Mouse (Mus musculus) ES-Bruce4 (cell line): Measurements from ENCODE around the gene 2610001J05Rik. TPM values are rescaled to one million over a fixed set of nuclear protein-coding genes. Genes with fewer than 3 reads are reported as not detected.

Source experiments
- H3K27ac ChIP-seq: 2 replicates; pipeline ENCODE4 v1.5.1; 2012; ENCODE audit warnings: low read length, inconsistent platforms; ENCODE audit not compliant: insufficient read depth
- H3K27me3 ChIP-seq: 2 replicates; pipeline ENCODE4 v1.6.1; 2012; ENCODE audit warnings: mild to moderate bottlenecking, low read length, inconsistent platforms; ENCODE audit not compliant: control insufficient read depth, poor library complexity, insufficient read depth, severe bottlenecking
- H3K36me3 ChIP-seq: 2 replicates; pipeline ENCODE4 v1.6.1; 2012; ENCODE audit warnings: inconsistent platforms, mild to moderate bottlenecking, low read length, moderate library complexity; ENCODE audit not compliant: control insufficient read depth, poor library complexity, insufficient read depth, severe bottlenecking
- H3K4me1 ChIP-seq: one replicate; pipeline ENCODE4 v1.8.1; 2011; ENCODE audit warnings: low read length; ENCODE audit not compliant: control insufficient read depth, insufficient read depth
- H3K4me3 ChIP-seq: 2 replicates; pipeline ENCODE4 v1.5.1; 2011; ENCODE audit warnings: low read depth, mild to moderate bottlenecking, low read length
- H3K9ac ChIP-seq: 2 replicates; pipeline ENCODE4 v1.6.1; 2012; ENCODE audit warnings: low read depth, mild to moderate bottlenecking, inconsistent platforms; ENCODE audit not compliant: poor library complexity, severe bottlenecking
- H3K9me3 ChIP-seq: replicated peaks from 2 replicates; pipeline ENCODE4 v1.6.1; 2012; ENCODE audit warnings: mild to moderate bottlenecking, low read length, inconsistent platforms; ENCODE audit not compliant: control insufficient read depth, poor library complexity, insufficient read depth, severe bottlenecking
- CTCF ChIP-seq: IDR thresholded peaks from one replicate; pipeline ENCODE4 v1.8.1; 2011; ENCODE audit warnings: low read depth, low read length
- EP300 ChIP-seq: IDR thresholded peaks from 2 replicates; pipeline ENCODE4 v1.6.1; 2011; ENCODE audit warnings: low read depth, low read length; ENCODE audit not compliant: insufficient read depth
- POLR2A ChIP-seq: IDR thresholded peaks from one replicate; pipeline ENCODE4 v1.8.1; 2011; ENCODE audit warnings: low read length; ENCODE audit not compliant: insufficient read depth
- polyA plus RNA-seq: library from polyadenylated mRNA; stranded (reverse); fragments of >200 nt; gene quantifications from 2 replicates; pipeline ENCODE4 v1.2.4, GENCODE M21; 2011; ENCODE audit warnings: low read depth; ENCODE audit not compliant: missing spikeins, insufficient read depth, insufficient read length

The 2610001J05Rik gene
- polyA plus RNA-seq, result 69.3 and 75.8 TPM in 2 replicates

DNA sequence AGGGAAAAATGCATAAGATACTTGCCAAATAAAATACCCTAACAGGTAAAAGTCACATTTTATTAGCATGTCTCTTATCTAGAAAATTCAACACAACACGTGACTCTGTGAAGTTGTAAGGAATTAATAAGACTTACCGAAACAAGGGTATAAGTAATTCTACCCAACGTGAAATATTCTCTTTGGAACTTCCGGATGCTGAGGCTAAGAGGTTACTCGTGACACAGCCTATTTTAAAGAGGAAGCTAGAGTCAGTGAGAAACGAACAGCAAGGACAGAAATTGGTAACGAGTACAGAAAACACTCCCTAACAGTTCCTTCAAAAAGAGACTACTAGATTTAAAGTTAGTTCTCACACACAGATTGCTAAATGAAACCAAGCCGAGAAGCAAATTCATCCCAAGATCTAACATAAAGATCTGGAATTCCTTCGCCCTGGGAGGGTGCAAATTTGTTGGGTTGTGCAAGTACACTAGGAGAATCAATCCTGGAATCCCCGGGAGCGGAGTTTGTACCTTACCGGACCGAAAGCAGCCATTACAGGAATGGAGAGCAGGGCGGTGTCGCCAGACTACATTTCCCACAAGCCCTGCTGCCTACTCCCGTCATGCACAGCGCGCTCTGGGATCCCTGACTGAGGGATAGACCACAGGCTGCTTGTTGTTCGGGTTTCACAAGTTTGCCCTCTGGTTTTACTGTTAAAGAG is at the start of gene 2610001J05Rik:
Gene 2610001J05Rik, minus strand, starts transcription at position 600 of the 706 bp plus-strand sequence.
- Histone ChIP-seq H3K27me3 (no peaks in the 10 kb centered on the region), H3K9ac (peak within 1 kb of the TSS; percentile 90), H3K9me3 (no peaks in the 10 kb centered on the region), H3K4me3 (peak within 1 kb of the TSS; percentile 88), H3K36me3 (peaks cover 5% of the 10 kb centered on the region; the same call in 1 of the 2 replicates), H3K27ac (peak within 1 kb of the TSS; percentile 74), H3K4me1 (no peaks in the 10 kb centered on the region)
- TF ChIP-seq EP300 (no peak), POLR2A (peak; percentile 81), CTCF (no peak)

DNA sequence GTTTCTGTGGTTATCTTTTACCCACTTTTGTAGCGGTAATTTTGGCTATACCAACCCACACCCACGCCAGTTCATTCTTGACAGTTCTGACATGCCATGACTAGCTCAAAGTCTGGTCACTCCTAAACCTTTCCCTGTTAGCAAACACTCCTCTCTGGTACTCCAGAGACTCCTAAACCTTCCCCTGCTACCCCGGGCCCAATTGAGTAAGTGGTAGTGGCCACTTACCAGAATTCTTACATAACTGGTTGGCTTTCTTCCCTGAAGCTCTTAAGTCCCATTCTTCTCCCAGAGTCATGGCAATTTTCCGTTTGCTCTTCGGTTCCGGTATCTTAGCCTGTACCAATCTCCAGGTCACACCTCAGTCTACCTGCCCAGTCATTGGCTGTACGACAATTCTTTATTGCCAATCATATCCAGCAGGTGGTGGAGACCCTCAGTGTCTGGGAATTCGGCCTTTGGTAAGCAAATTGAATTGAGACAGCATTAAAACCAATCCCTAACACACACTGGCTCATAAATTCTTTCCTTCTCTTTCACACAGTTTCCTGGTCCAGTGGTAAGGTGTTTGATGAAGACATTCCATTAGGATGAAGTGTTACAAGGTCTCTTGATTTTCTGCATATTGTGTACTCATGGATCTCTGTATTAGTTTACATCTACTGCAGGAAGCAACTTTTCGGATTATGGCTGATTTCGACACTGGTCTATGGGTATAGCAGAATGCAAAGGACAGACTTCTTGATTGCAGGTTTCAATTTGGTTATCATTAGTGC is 38.6 kb upstream of the 2610001J05Rik start:
- TF ChIP-seq POLR2A (no peak), EP300 (no peak), CTCF (no peak)
- Histone ChIP-seq H3K27ac (no peak overlapping the region), H3K36me3 (no peaks in the 10 kb centered on the region), H3K4me3 (no peak overlapping the region), H3K9me3 (no peaks in the 10 kb centered on the region), H3K4me1 (peaks cover 4% of the 10 kb centered on the region), H3K27me3 (no peaks in the 10 kb centered on the region), H3K9ac (no peak overlapping the region)

DNA sequence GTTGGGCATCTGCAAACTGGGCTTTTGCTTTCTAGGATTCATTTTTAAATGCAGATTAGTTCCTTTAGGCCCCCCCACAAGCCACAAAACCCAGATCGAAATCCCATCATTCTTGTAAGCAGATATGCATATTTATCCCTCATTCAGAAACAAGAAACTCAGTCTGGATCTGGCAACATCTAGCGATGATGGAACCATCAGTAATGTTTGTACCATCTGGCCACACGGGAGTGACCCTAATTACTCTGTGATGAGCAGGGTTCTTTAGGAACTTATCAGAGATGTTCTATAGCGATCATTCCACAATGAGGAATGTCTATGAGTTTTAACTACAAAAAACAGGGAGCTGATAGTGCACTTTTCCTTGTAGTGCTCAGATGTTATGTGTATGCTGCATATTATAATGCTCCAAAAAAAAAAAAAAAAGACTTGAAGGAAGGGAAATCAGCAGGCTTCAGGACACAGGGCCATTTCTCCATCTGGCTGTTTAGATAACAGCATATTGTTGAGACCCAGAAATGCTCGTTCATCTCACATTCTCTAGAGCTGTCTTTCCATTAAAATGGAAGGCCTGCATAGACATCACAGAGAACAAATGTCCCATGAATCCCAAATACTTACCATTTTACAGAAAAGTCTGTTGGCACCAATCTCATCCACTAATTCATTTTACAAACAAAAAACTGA is 31.8 kb upstream of the 2610001J05Rik start:
- no peak overlapping the region for H3K4me3 ChIP-seq
- TF ChIP-seq CTCF (no peak), POLR2A (no peak), EP300 (no peak)
- H3K9me3 ChIP-seq, result no peaks in the 10 kb centered on the region
- no peak overlapping the region for H3K27ac ChIP-seq
- H3K27me3 ChIP-seq, result no peaks in the 10 kb centered on the region
- H3K36me3 ChIP-seq, result no peaks in the 10 kb centered on the region
- no peak overlapping the region for H3K9ac ChIP-seq
- peaks cover 4% of the 10 kb centered on the region for H3K4me1 ChIP-seq

DNA sequence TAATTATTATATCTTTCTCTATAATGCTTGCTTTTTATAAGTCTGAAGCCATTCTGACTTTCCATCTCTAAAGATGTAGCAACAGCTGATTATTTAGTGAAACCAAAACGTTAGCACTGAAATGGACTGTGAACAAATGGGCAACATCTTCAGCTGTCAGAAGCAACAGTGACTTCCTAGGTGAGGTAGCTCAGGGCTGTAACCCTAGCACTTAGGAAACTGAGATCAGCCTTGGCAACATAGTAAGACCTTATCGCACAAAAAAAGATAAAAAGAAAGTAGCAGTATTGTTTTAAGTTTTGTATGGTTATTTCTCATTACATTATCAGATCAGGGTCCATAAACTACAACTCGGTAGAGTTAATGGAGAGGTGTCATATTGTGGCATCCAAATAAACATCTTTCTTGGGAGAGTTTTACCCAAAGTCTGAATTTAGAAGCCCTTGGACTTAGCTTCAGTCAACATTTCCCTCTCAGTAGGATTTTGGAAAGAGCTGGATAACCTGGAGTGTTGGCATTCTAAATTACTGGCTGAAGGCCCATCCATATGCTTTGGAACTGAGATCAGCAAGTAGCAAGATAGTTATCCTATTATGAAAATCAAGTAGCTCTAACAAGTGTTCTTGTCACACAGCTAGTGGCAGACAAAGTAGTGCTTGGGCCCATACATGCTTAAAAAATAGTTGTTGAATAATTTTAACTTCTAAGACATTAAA is 13.7 kb upstream of the 2610001J05Rik start:
- TF ChIP-seq CTCF, result no peak
- TF ChIP-seq POLR2A, result no peak
- TF ChIP-seq EP300, result no peak
- no peaks in the 10 kb centered on the region for H3K9me3 ChIP-seq
- no peak overlapping the region for H3K27ac ChIP-seq
- no peaks in the 10 kb centered on the region for H3K27me3 ChIP-seq
- H3K4me1 ChIP-seq, result no peaks in the 10 kb centered on the region
- H3K36me3 ChIP-seq, result no peaks in the 10 kb centered on the region
- H3K9ac ChIP-seq, result no peak overlapping the region
- no peak overlapping the region for H3K4me3 ChIP-seq

DNA sequence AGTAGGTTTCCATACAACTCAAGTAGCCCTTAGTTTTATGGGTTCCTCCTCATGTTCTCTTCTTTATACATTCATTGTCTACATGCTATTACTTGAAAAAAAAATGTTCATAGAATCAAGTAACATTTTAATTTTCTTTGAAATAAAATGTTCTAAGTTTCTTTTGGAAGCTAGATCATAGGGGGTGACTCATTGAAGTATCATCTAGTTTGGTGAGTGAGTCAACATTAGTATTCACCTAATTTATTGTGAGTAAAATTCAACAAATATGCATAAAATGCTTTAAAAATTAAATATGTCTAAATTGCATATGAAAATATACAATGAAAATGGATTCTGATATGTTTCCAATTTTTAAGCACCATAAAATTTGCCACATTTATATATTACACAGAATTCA is 11.6 kb upstream of the 2610001J05Rik start:
- no peak for TF ChIP-seq CTCF
- TF ChIP-seq POLR2A, result no peak
- no peak for TF ChIP-seq EP300

More for the DNA sequence above, 11.6 kb upstream of the 2610001J05Rik start:
- Histone ChIP-seq H3K9ac (no peak overlapping the region), H3K9me3 (no peaks in the 10 kb centered on the region), H3K4me3 (no peak overlapping the region), H3K27me3 (no peaks in the 10 kb centered on the region), H3K27ac (no peak overlapping the region), H3K4me1 (no peaks in the 10 kb centered on the region), H3K36me3 (no peaks in the 10 kb centered on the region)
